Mouse (Mus musculus): ENCODE measurements around the gene Msx1. TPM values are rescaled to one million over a fixed set of nuclear protein-coding genes. Genes with fewer than 3 reads are reported as not detected.

Gene Msx1
- total RNA-seq, 2 experiments from 2014 or later: not detected

DNA sequence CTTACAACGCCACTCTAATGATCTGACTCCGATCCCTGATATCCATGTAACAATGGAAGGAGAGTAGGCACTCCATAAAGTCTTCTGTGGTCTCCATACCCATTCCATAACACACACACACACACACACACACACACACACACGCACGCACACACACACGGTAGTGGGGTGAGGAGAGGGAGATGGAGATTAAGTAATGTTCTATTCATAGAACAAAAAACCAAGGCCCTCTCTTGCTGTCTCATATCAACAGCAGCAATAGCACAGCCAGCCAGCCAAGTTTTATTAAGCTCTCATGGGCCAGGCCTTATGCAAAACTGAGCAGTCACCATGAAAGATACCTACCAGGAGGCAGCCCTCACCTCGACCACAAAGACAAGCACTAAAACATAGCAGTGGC is 19.1 kb downstream of the Msx1 start:
- no peak for ATAC-seq (replicated peaks; ENCODE audit: low FRiP score, low TSS enrichment, poor library complexity, severe bottlenecking)

DNA sequence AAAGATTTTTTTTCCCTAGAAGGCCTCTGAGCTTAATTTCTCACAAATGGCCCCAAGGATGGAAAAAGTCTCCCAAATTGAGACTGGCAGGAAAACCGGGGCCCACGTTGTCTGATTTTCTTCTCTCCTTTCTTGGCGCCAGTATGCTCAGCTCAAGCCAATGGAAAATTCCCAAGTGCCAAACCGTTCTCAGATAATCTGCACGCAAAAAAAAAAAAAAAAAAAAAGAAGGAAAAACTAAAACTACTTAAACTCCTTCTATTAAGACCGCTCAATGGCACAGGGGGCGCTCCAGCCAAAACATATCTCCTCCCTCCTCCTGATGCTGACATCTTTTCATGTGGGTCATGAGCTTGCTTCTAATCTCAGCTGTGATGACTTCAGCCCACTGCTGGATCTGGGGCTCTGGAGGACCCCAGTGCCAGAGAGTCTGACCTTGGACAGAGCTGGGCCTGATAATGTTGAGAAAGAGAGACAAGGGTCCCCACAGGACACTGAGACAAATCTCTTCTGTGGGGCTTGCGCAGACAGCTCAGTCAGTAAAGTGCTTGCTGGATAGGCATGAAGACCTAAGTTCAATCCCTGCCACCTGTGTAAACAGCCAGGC is 19.8 kb downstream of the Msx1 start:
- no peak for ATAC-seq (replicated peaks; ENCODE audit: low FRiP score, low TSS enrichment, poor library complexity, severe bottlenecking)

GRCm38 (mm10) chr5:37797251-37797650 is 27.1 kb downstream of the Msx1 start:
- ATAC-seq (replicated peaks; ENCODE audit: low FRiP score, low TSS enrichment, poor library complexity, severe bottlenecking): no peak

- no peak for ATAC-seq (replicated peaks; ENCODE audit: low FRiP score, low TSS enrichment, poor library complexity, severe bottlenecking)
Observed at GRCm38 (mm10) chr5:37796751-37797150, 27.6 kb downstream of the Msx1 start.

DNA sequence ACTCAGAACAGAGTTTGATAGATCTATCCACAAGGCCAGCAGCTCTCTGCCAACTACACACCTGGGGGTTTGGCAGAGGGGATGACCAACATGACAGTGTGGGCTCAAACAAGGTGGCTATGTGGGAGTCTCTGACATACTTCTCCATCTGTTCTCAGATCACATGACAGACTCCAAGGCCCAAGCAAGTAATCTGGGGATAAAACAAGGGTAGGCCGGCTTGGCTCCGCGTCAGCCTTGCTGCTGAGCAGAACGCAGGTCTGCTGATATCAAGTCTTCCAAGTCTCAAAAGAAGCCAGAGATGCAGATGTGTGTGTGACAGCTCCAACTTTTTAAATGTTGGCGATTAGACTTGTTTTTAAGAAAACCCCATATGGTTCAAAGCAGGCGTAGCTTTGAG is 28.7 kb downstream of the Msx1 start:
- no peak for ATAC-seq (replicated peaks; ENCODE audit: low FRiP score, low TSS enrichment, poor library complexity, severe bottlenecking)

DNA sequence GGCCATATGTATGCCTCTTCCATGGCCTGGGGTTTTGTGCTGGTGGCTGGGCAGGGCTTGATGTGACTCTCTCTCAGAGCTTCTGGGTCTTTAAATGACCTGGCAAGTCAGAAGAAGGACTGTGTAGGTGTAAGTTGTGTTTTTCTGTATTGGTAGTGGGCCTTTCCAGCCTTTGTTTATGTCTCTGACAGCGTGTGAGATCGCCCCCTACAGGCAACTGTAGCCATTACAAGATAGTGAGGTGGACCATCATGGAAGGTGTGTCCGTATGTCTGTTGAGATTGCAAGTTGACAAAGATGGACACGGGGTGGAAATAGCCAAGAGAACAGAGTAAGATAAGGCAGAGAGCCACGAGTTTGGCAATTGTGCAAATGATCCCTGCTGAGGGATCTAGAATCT is 32.2 kb downstream of the Msx1 start:
- ATAC-seq (replicated peaks; ENCODE audit: low FRiP score, low TSS enrichment, poor library complexity, severe bottlenecking): no peak

- ATAC-seq (replicated peaks; ENCODE audit: low FRiP score, low TSS enrichment, poor library complexity, severe bottlenecking): no peak
Observed at GRCm38 (mm10) chr5:37784847-37785391, 39.5 kb downstream of the Msx1 start.

DNA sequence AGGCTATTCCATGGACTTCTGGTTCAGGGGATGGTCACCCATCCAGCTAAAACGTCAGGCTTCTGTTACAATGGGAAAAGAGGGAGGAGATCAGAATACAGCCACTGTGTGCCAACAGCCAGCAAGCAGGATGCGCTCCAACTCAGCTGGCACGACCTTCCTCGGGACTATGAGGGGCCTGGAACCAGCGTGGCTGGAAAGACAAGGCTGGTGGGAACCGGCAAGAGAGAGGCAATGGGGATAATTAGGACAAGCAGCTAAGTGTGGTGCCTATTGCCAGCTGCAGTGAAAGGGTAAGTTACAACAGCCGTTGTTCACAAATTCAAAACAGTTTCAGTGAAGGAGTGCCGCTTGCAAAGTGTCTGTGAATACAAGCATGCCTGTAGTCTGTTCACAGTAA is 41.1 kb downstream of the Msx1 start:
- ATAC-seq (replicated peaks; ENCODE audit: low FRiP score, low TSS enrichment, poor library complexity, severe bottlenecking): no peak

- ATAC-seq (replicated peaks; ENCODE audit: low FRiP score, low TSS enrichment, poor library complexity, severe bottlenecking): no peak
Observed at GRCm38 (mm10) chr5:37775681-37776080, 48.7 kb downstream of the Msx1 start.

- ATAC-seq (replicated peaks; ENCODE audit: low FRiP score, low TSS enrichment, poor library complexity, severe bottlenecking): no peak
Observed at GRCm38 (mm10) chr5:37774011-37774410, 50.4 kb downstream of the Msx1 start.

DNA sequence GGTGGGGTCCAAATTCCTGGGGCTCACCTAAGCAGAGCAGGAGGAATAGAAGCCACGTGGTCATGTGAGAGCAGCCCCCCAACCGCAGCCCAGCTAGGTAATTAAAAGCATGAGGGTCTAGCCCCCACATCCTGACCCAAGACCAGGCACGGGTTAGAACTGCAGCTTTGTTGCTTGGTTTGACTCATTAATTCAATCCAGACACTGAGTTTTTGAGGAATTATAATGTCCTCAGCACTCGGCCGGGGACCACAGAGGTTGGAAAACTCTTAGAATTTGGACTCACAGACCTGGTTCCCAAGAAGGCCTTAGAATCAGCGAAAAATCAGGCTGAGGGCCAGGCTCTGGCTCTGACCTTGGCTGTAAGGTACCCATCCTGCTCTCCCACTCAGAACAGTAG is 53.5 kb downstream of the Msx1 start:
- no peak for ATAC-seq (replicated peaks; ENCODE audit: low FRiP score, low TSS enrichment, poor library complexity, severe bottlenecking)

Other genes with a start within 250 kb of the Msx1 start
- gene Stk32b, start 107.4 kb downstream of the Msx1 start, total RNA-seq (2014; fragmentation: Nextera tagmentation): not detected in 2 replicates
- not detected in 2 replicates for gene Stk32b, start 107.4 kb downstream of the Msx1 start, total RNA-seq (2017)
- not detected in 2 replicates for gene Cytl1, start 89.1 kb downstream of the Msx1 start, total RNA-seq (2014; fragmentation: Nextera tagmentation)
- not detected in 2 replicates for gene Cytl1, start 89.1 kb downstream of the Msx1 start, total RNA-seq (2017)
- gene Stx18, start 214.2 kb upstream of the Msx1 start, total RNA-seq (2014; fragmentation: Nextera tagmentation): 16.6 and 24.0 TPM in 2 replicates
- 26.9 and 31.5 TPM in 2 replicates for gene Stx18, start 214.2 kb upstream of the Msx1 start, total RNA-seq (2017)